Mouse (Mus musculus) layer of hippocampus, postnatal 25 days (tissue): ENCODE results near the gene Gm11237. TPM values are rescaled to one million over a fixed set of nuclear protein-coding genes. Genes with fewer than 3 reads are reported as not detected.
"Not testable (repeated sequence)": the region's sequence is repeated elsewhere in the genome, so short reads cannot be mapped to it uniquely, and the experiment has no call there.

ENCODE experiments used
- DNase-seq, 2 experiments: peaks; one replicate each; pipeline ENCODE4 v3.0.0; 2022; ENCODE audit warnings: mixed read lengths in 2 of 2, low spot score in 1 of 2; ENCODE audit errors: extremely low spot score in 1 of 2
- total RNA-seq, 2 experiments: library from RNA; stranded (reverse); gene quantifications; 2 replicates each; pipeline ENCODE4 v1.2.3; 2021

Gm11237 gene
- not detected for total RNA-seq

- not testable (repeated sequence) for DNase-seq
Measured at GRCm38 (mm10) chr4:73622684-73623083, at the start of gene Gm11237. Gene Gm11237 (plus strand): TSS chr4:73622984.

- no peak for DNase-seq
Measured at GRCm38 (mm10) chr4:73599248-73599647, 23.5 kb upstream of the Gm11237 start.

DNA sequence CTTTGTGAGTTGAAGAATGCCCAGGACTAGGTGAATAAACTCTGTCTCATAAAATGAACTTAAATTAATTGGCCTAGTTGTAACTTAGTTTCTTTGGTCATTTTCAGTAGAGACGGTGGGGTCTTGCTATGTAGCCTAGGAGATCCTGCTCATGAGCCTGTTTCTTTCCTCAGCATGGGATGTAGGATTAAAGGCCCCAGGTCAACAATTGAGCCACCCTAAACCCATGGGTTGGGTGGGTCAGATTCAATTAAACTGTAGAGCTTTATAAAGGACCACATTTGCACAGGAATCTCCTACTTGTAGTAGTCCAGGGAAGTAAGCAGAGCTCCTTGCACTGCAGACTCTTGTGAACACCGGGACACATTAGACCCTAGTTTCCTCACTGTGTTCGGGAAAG, 15.2 kb upstream of the Gm11237 start, which contains the start of gene Gm11238:
TSS of gene Gm11238 (plus strand) at position 301 of the 400 bp plus-strand sequence.
- DNase-seq: not testable (repeated sequence)

DNA sequence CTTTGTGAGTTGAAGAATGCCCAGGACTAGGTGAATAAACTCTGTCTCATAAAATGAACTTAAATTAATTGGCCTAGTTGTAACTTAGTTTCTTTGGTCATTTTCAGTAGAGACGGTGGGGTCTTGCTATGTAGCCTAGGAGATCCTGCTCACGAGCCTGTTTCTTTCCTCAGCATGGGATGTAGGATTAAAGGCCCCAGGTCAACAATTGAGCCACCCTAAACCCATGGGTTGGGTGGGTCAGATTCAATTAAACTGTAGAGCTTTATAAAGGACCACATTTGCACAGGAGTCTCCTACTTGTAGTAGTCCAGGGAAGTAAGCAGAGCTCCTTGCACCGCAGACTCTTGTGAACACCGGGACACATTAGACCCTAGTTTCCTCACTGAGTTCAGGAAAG, 15.0 kb downstream of the Gm11237 start, which contains the start of gene Gm11236:
TSS of gene Gm11236 (plus strand) at position 301 of the 400 bp plus-strand sequence.
- not testable (repeated sequence) for DNase-seq

GRCm38 (mm10) chr4:73661864-73662263, 39.1 kb downstream of the Gm11237 start:
- DNase-seq: not testable (repeated sequence)

DNA sequence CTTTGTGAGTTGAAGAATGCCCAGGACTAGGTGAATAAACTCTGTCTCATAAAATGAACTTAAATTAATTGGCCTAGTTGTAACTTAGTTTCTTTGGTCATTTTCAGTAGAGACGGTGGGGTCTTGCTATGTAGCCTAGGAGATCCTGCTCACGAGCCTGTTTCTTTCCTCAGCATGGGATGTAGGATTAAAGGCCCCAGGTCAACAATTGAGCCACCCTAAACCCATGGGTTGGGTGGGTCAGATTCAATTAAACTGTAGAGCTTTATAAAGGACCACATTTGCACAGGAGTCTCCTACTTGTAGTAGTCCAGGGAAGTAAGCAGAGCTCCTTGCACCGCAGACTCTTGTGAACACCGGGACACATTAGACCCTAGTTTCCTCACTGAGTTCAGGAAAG, 45.3 kb downstream of the Gm11237 start, which contains the start of gene Gm11239:
TSS of gene Gm11239 (plus strand) at position 301 of the 400 bp plus-strand sequence.
- not testable (repeated sequence) for DNase-seq

Other genes with a start within 250 kb of the Gm11237 start
- not detected for gene Gm11487, start 217.9 kb upstream of the Gm11237 start, total RNA-seq
- gene Gm11238, start 15.1 kb upstream of the Gm11237 start, total RNA-seq: not detected
- not detected for gene Gm11236, start 15.1 kb downstream of the Gm11237 start, total RNA-seq
- not detected for gene Gm11239, start 45.4 kb downstream of the Gm11237 start, total RNA-seq
- gene Gm428, start 60.5 kb downstream of the Gm11237 start, total RNA-seq: not detected
- gene Rasef, start 168.0 kb downstream of the Gm11237 start, total RNA-seq: under 1 TPM; 0.12 to 0.21 TPM